Mouse (Mus musculus) mouse trophoblast stem cell (cell line): ENCODE data around the gene Chst3.
"Not testable (repeated sequence)": the region's sequence is repeated elsewhere in the genome, so short reads cannot be mapped to it uniquely, and the experiment has no call there.

Experiments
- in situ Hi-C, 2 experiments: fragments of 300-500 bp; cut with MseI, MboI; formaldehyde crosslinking; loops; 2 replicates in 1 of 2; 3 replicates in 1 of 2; pipeline ENCODE4 v1.15.1; 2025

Gene Chst3

GRCm38 (mm10) chr10:60218591-60219499, at the start of gene Chst3:
Gene Chst3, minus strand, starts transcription at chr10:60219260.
- in situ Hi-C loops: no loop called here

GRCm38 (mm10) chr10:60268738-60269137, 49.7 kb upstream of the Chst3 start:
- in situ Hi-C loops: no loop called here

GRCm38 (mm10) chr10:60266842-60267401, 47.9 kb upstream of the Chst3 start:
- in situ Hi-C loops: no loop called here

- in situ Hi-C loops: no loop called here
Observed at GRCm38 (mm10) chr10:60265252-60265651, 46.2 kb upstream of the Chst3 start.

- in situ Hi-C loops: no loop called here
Observed at GRCm38 (mm10) chr10:60263351-60263750, 44.3 kb upstream of the Chst3 start.

GRCm38 (mm10) chr10:60262386-60262785, 43.3 kb upstream of the Chst3 start:
- in situ Hi-C loops: no loop called here

- in situ Hi-C loops: no loop called here
Observed at GRCm38 (mm10) chr10:60261530-60261929, 42.5 kb upstream of the Chst3 start.

GRCm38 (mm10) chr10:60260557-60261294, 41.7 kb upstream of the Chst3 start:
- in situ Hi-C loops: no loop called here

GRCm38 (mm10) chr10:60257261-60257825, 38.3 kb upstream of the Chst3 start:
- in situ Hi-C loops: no loop called here

GRCm38 (mm10) chr10:60256088-60256487, 37.0 kb upstream of the Chst3 start:
- in situ Hi-C loops: no loop called here

GRCm38 (mm10) chr10:60252606-60253005, 33.5 kb upstream of the Chst3 start:
- in situ Hi-C loops: no loop called here

- in situ Hi-C loops: no loop called here
Observed at GRCm38 (mm10) chr10:60252187-60252586, 33.1 kb upstream of the Chst3 start.

- in situ Hi-C loops: no loop called here
Observed at GRCm38 (mm10) chr10:60250426-60250965, 31.4 kb upstream of the Chst3 start.

- in situ Hi-C loops: not testable (repeated sequence)
Observed at GRCm38 (mm10) chr10:60248345-60248744, 29.3 kb upstream of the Chst3 start.

GRCm38 (mm10) chr10:60246519-60246918, 27.5 kb upstream of the Chst3 start:
- in situ Hi-C loops: no loop called here

GRCm38 (mm10) chr10:60245635-60246034, 26.6 kb upstream of the Chst3 start:
- in situ Hi-C loops: no loop called here

- in situ Hi-C loops: no loop called here
Observed at GRCm38 (mm10) chr10:60245041-60245440, 26.0 kb upstream of the Chst3 start.

- in situ Hi-C loops: no loop called here
Observed at GRCm38 (mm10) chr10:60243941-60244340, 24.9 kb upstream of the Chst3 start.

- in situ Hi-C loops: no loop called here
Observed at GRCm38 (mm10) chr10:60240416-60240815, 21.4 kb upstream of the Chst3 start.

- in situ Hi-C loops: loop anchor here (5.0 kb wide), 3 partner anchors 45 to 90 kb away; no protein-coding TSS in a partner anchor
Observed at GRCm38 (mm10) chr10:60237475-60238154, 18.6 kb upstream of the Chst3 start.

GRCm38 (mm10) chr10:60235876-60236275, 16.8 kb upstream of the Chst3 start:
- in situ Hi-C loops: loop anchor here (5.0 kb wide), 3 partner anchors 44 to 89 kb away; no protein-coding TSS in a partner anchor
